Mouse (Mus musculus) layer of hippocampus, adult 9-11 months (tissue): ENCODE results near the gene Shcbp1l.
"Not testable (repeated sequence)": the region's sequence is repeated elsewhere in the genome, so short reads cannot be mapped to it uniquely, and the experiment has no call there.

Experiments
- DNase-seq: peaks from one replicate; pipeline ENCODE4 v3.0.0; 2022

Gene Shcbp1l

DNA sequence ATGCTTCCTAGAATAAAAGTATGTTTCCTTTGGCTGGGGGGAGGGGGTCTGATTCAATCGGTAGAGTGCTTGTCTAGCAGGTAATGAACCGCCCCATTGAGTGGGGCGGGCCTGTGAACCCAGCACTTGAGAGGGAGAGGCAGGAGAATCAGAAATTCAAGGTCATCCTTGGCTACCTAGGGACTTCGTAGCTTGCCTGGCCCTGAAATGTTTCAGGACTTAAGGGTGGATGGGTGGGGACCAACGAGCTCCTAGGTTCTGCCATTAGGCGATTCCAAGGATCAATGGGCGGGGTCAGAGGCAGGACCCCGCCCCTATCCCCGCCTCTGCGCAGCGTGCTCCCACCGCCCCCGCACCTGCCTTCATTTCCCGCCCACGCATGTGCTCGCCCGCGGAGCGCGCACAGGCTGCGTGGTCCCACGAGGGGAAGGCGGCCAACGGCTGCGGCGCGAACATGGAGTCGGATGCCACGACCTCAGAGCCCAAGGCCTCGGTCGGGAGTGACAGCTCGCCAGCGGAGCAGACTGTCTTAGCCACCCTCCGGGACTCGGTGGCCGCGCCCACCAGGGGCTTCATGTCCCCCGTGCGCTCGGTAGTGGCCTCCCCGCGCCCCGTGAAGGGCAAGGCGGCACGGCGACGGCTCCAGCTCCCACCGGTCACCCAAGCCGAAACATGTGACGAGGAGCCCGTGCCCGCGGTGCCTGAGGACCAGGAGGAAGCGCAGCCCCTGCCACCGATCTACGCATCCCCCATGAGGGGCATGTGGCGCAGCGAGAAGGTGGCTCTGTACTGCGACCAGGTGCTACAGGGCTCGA lies at the start of gene Shcbp1l:
Gene Shcbp1l (plus strand): TSS at position 393 of the 815 bp plus-strand sequence.
- DNase-seq: peak; percentile 88

DNA sequence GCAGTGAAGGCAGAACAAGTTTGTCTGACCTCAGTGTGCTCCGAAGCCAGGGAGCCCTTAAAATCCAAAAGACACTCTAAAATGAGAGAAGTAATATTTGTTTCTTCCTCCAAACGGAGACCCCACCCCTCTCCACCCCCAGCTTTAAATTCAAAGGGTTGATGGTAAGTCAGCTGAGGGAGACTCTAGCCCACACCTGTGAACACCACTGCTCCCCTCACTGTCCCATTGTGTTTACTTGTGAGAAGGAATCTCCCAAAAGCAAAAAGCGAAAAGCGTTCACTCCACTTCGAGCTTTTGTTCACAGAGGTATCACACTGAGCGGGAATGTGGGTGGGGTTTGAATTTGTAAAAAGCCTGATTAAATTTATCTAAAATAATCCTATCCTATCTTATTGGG lies 48.5 kb upstream of the Shcbp1l start:
- no peak for DNase-seq

DNA sequence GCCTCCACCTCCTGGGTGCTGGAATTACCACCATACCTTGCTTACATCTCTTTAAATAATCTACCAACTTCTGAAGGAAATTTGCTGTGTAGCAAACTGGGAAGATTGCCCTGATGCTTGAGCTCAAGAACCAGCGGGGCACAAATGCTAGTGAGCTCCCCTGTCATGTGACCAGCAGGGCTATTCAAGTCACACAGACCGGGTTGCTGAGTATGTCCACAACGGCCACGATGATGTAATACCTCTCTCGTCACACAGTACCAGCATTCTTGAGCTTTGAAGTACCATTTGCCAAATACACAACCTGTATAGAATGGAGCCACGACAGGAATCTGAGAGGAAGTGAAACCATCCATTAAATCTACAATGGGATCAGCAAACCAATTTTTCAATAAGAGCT lies 46.4 kb upstream of the Shcbp1l start:
- no peak for DNase-seq

DNA sequence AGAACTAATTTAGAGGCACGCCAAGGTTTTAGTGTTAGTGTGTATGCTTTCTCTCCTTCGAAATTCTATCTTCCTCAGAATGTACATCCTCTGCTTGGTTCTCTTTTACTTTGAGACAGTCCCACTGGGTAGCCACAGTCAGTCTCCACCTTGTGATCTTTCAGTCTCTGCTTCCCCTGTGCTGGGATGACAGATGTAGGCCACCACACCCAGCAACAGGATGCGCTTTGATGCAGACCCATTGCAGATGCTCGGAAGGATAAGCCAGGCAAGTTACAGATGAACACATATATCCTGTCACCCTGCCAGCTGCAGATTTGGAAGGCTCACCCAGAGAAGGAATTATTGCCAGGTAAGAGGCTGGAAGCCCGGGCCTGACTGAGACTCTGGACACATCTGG lies 45.1 kb upstream of the Shcbp1l start:
- no peak for DNase-seq

DNA sequence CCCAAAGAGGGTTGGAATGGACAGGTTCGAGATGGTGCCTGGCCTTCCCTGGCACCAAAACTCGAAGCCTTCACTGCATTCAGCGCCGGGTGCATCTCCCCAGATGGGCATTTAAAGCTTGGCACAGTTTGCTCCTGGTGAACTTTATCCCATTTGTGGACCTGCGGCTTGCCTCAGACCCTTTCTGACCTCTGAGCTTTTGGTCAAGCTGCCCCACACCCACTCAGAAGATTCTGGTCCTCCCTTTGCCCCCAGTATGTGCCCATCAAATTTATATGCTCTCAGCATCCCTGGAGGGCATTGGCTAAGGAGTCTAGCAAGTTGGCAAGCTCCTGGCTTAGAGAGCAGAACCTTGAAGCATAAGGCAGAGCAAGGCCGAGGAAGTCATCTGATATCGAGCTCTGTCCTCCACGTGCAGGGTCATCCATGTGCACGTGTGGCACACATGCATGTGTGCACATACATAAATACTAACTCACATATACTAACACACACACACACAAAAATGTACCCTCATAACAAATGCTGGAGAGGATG lies 44.1 kb upstream of the Shcbp1l start:
- DNase-seq: no peak

DNA sequence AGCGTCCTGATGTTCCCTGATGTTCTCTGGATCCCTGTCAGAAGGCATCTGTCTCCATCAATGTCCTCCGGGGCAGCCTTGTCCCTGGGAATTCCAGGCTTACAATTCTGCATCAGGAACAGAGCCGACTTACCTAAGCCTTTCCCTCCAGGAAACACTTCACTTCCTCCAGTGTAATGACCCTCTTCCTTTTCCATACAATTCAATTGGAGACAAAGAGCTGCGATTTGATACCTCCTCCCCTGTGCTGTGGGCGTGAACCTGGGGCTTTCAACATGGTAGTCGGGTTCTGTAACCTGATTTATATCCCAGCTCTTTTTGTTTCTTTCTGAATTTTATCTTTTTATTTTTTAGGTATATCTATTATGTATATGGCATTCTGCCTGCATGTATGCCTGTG lies 39.9 kb upstream of the Shcbp1l start:
- no peak for DNase-seq

DNA sequence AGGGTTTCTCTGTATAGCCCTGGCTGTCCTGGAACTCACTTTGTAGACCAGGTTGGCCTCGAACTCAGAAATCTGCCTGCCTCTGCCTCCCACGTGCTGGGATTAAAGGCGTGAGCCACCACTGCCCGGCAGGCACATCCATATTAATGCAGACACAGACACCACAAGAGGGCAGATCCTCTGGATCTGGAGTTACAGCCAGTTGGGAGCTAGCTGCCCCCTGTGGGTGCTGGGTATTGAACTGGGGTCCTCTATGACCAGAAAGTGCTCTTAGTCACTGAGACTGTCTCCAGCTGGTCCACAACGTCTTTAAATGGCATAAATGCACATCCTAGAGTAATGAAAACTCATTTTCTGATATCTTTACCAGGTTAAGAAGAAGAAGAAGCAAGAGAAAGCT lies 39.3 kb upstream of the Shcbp1l start:
- DNase-seq: not testable (repeated sequence)

DNA sequence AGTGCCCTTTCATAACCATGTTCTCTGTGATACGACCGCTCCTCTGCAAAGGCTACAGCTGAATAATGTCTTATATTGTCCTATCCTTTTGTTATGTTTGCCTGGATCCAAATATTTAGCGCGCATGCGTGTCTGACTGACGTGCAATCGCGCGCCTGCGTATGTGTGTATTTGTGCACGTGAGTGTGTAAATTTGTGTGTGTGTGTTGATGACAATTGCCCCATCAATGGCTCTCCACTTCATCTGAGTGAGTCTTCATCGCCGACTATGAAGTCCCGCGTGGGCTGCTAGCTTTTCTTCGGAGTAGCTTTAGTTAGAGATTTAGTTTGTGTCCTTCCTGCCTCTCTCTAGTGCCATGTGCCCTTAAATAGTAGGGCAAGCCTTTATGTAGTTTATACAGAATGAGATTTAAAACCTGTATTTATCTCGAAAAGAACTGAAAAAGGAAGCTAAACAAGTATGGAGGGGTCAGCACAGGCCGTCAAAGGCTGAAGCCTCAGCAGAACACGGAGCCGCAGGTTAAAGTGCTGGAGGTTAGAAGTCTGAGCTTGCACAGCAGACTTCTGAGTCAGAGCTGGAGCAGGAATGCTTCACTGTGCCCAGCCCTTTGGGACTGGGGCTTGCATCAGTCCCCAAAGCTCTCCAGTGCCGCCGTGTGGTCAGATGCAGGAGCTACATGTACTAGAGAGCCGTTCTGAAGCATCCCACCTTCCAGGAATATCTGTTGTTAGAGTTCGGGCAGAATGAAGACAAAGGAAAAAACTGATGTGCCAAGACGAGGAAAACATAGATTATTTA lies 38.5 kb upstream of the Shcbp1l start:
- DNase-seq: peak; percentile 63

DNA sequence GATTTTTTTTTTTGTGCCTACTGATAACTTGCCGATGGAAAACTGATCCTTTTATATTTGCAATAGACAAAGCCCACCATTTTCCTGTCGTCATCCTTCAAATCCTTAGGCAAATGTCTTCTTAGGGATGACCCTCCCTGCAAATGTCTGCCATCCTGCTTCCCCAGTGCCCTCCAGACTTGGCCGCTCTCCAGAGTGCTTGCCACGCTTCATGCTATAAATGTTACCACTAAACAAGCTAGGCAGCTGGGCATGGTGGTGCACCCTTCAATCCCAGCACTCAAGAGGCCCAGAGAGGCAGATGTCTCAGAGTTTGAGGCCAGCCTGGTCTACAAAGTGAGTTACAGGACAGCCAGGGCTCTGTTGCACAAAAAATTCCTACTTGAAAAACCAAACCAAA lies 29.3 kb upstream of the Shcbp1l start:
- DNase-seq: not testable (repeated sequence)

DNA sequence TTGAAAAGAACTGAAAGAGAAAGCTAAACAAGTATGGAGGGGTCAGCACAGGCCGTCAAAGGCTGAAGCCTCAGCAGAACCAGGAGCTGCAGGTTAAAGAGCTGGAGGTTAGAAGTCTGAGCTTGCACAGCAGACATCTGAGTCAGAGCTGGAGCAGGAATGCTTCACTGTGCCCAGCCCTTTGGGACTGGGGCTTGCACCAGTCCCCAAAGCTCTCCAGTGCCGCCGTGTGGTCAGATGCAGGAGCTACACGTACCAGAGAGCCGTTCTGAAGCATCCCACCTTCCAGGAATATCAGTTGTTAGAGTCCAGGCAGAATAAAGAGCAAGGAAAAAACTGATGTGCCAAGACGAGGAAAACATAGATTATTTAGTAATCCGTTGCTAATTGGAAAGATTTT lies 23.2 kb upstream of the Shcbp1l start:
- DNase-seq: peak; percentile 37

DNA sequence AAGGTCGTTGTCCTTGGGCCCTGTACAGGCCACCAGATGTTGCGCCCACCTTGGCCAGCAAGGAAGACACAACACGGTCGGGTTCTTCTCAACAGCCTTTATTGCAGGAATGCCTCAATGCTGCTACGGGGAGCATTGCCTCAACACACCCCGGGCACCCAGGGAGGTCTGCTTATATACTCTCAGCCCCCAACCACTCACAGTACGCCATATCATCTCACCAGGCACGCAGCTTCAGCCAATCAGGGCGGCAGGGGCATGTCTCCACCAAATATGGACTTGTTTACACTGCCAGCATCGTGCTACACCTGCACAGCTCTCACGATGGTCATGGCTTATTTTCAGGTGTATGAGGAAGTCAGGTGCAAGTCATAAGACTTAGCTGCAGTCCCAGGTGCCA lies 17.3 kb upstream of the Shcbp1l start:
- DNase-seq: not testable (repeated sequence)

DNA sequence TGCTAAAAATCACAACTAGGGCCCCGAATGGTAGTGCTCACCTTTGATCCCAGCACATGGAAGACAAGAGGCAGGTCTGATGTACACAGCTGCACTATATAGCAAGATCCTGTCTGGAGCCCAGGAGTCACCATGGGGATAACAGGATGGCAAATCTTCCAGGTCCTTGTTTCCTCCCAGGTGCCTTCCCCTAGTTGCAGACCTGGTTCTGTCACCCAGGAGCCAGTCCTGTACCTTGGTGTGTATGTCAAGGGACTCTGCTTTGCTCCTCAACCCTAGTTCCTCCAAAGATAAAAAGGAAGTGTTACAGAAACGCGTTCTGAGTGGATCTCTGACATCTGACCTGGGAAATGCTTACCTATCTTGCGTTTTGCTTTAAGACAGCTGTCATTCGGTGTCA lies 16.7 kb upstream of the Shcbp1l start:
- DNase-seq: not testable (repeated sequence)

DNA sequence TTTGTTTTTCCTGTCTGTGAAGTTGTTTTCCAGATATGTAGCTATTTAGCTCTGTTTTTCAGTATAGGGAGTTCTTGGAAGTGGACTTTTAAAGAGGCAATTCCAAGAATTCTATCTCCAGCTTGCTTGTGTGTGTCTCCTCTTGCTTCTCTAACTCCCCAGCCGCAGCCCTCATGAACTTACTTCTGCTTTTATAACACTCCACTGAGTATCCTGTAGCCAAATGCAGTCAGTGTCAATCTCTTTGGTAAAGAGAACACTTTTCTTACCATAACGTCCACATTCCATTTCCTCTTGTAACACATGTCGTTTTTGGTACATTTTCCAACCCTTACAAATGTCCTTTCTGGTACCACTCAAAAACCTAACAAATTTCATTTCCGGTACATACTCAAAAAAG lies 14.0 kb upstream of the Shcbp1l start:
- not testable (repeated sequence) for DNase-seq

DNA sequence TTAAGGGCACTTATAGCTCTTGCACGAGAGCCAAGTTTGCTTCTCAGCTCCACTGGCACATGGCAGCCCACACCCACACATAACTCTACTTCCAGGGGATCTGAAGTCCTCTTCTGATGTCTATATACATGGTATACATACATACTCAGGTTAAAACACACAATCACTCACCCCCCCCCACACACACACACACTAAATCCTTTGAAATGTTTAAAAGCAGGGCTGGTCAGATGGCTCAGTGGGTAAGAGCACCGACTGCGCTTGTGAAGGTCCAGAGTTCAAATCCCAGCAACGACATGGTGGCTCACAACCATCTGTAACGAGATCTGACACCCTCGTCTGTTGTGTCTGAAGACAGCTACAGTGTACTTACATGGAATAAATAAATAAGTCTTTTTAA lies 13.2 kb upstream of the Shcbp1l start:
- no peak for DNase-seq

DNA sequence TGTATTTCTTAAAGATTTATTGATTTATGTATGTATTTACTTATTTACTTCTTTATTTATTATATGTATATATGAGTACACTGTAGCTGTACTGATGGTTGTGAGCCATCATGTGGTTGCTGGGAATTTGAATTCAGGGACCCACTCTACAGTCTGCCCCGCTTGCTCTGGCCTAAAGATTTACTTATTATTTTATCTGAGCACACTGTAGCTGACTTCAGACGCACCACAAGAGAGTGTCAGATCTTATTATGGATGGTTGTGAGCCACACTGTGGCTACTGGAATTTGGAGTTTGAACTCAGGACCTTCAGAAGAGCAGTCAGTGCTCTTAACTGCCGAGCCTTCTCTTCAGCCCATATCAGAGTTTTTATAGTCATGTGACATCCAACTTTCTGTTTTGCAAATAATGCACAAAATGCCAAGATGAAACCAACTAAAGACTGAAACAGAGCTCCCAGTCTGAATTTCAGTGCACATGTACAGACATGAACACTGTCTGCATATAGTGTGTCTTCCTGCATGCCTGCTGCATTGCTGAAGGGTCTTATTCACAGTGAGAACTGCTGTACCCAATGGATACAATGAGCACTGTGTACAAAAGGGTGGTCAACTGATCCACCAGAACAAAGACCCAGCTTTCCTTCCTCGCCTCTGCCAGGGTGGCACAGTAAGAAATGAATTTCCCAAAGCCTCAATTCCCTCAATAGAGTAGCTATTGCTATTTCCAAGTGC lies 12.1 kb upstream of the Shcbp1l start:
- not testable (repeated sequence) for DNase-seq

DNA sequence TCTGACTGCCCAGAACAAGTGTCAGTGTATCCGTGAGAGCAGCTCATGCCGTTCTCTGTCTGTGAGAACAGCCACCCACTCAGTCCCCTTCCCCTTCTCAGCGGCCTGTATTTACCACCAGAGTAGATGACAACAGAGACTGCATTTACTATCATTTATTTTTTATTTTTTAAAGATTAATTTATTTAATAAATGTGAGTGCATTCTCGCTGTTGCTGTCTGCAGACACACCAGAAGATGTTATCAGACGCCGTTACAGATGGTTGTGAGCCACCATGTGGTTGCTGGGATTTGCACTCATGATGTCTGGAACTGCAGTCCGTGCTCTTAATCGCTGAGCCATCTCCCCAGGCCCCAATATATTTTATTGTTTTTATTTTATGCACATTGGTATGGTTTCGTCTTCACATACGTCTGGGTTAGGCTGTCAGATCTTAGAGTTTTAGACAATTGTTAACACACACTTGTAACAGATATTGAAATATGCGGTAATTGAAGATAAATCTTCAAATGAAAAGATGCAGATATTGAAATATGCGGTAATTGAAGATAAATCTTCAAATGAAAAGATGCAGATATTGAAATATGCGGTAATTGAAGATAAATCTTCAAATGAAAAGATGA lies 11.5 kb upstream of the Shcbp1l start:
- DNase-seq: peak; percentile 80

DNA sequence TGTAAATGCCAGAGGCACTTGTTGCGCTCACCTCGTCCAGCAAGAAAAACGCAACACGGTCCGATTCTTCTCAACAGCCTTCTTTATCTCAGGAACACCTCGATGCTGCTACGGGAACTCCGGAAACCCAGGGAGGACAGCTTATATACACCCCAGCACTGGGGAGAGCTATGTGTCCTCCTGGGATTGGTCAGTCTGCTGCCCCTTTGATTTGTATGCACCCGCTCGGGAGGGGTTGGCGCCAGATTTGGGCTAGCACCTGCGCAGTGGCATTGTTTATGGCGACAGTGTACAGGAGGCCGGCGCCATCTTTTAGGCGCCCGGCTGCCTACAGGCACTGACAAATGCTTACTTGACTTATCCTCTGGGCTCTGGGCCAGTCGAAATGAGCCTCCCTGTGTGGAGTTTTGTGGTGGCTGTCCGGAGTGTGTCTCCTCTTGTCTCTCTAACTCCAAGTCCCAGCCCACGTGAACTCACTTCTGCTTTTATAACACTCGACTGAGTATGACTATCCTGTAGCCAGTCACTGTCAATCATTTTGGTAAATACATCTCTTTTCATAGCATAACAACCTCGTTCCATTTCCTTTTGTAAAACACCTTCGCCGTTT lies 10.7 kb upstream of the Shcbp1l start:
- peak; percentile 96 for DNase-seq

DNA sequence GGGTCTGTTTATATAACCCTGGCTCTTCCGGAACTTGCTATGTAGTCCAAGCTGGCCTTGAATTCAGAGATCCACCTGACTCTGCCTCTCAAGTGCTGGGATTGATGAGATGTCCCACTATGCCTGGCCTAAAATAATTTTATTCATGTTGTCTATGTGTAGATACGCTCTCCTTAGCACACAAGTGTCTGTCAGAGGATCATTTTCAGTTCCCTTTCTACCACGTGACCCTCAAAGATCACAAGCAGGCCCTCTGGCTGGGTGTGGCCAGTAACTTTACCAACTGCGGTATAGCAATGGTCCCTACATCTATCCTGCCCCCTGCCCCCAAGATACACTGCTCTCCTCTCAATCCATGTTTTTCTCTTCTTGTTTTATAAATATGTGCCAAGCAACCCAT lies 10.0 kb upstream of the Shcbp1l start:
- peak; percentile 89 for DNase-seq

DNA sequence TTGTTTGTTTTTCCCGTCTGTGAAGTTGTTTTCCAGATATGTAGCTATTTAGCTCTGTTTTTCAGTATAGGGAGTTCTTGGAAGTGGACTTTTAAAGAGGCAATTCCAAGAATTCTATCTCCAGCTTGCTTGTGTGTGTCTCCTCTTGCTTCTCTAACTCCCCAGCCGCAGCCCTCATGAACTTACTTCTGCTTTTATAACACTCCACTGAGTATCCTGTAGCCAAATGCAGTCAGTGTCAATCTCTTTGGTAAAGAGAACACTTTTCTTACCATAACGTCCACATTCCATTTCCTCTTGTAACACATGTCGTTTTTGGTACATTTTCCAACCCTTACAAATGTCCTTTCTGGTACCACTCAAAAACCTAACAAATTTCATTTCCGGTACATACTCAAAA lies 9.2 kb upstream of the Shcbp1l start:
- DNase-seq: not testable (repeated sequence)

DNA sequence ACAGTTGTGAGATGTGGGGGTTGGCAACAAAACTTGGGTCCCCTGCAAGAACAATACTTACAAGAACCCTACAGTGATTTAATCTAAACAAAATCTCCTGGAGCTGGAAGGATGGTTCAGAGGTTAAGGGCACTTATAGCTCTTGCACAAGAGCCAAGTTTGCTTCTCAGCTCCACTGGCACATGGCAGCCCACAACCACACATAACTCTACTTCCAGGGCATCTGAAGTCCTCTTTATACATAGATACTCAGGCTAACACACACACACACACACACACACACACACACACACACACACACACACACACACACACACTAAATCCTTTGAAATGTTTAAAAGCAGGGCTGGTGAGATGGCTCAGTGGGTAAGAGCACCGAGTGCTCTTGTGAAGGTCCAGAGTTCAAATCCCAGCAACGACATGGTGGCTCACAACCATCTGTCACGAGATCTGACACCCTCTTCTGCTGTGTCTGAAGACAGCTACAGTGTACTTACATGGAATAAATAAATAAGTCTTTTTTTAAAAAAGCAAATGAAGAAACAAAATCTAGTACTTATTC lies 8.6 kb upstream of the Shcbp1l start:
- not testable (repeated sequence) for DNase-seq

DNA sequence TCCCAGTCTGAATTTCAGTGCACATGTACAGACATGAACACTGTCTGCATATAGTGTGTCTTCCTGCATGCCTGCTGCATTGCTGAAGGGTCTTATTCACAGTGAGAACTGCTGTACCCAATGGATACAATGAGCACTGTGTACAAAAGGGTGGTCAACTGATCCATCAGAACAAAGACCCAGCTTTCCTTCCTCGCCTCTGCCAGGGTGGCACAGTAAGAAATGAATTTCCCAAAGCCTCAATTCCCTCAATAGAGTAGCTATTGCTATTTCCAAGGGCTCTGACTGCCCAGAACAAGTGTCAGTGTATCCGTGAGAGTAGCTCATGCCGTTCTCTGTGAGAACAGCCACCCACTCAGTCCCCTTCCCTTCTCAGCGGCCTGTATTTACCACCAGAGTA lies 7.2 kb upstream of the Shcbp1l start:
- DNase-seq: peak; percentile 71

DNA sequence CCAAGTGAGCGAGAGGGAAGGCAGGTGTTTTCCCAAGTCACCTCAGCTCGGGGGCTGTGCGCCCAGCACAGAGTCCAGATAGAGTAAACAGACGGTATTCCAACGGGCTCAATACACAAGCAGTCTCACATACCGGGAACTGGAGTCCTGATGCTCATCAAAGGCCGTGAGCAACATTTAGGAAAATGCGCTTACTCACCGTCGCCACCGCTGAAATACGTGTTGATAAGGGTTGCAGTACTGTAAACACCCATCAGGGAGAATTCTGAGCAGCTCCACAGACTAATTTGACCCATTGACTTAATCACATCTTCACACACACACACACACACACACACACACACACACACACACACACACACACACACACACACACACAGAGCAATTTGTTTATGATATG lies 691 bp upstream of the Shcbp1l start:
- no peak for DNase-seq
